Mouse (Mus musculus) olfactory bulb, adult 2 months (tissue): ENCODE measurements around the gene Pdk2.

Source experiments
- CTCF ChIP-seq: fragments of 200-500 bp; IDR thresholded peaks from 2 replicates; pipeline ENCODE4 v1.5.1; 2012; ENCODE audit warnings: low read depth, mild to moderate bottlenecking, low read length, moderate library complexity; ENCODE audit not compliant: insufficient read depth
- POLR2A ChIP-seq: fragments of 200-500 bp; IDR thresholded peaks from 2 replicates; pipeline ENCODE4 v1.6.1; 2012; ENCODE audit warnings: mild to moderate bottlenecking, low read depth, low read length, moderate library complexity; ENCODE audit not compliant: insufficient read depth

GRCm38 (mm10) chr11:95082896-95083295 lies 41.7 kb upstream of the Pdk2 start:
- TF ChIP-seq CTCF (no peak), POLR2A (no peak)
